Mouse (Mus musculus): Measurements from ENCODE around the gene Trim80. TPM values are rescaled to one million over a fixed set of nuclear protein-coding genes. Genes with fewer than 3 reads are reported as not detected.
"Not testable (repeated sequence)": the region's sequence is repeated elsewhere in the genome, so short reads cannot be mapped to it uniquely, and the experiment has no call there.

The Trim80 gene
- total RNA-seq, 2 experiments from 2014 or later: not detected

GRCm38 (mm10) chr11:115425671-115426070, 14.7 kb upstream of the Trim80 start:
- intact Hi-C loops (cut with DNase I; ENCODE audit: low total_unique reads): loop anchor here (5.0 kb wide), 1 partner anchor 68 kb away; no protein-coding TSS in a partner anchor
- no peak for DNase-seq

- intact Hi-C loops (cut with DNase I; ENCODE audit: low total_unique reads): loop anchor here (5.0 kb wide), 1 partner anchor 70 kb away; no protein-coding TSS in a partner anchor
- peak; percentile 68 for DNase-seq
Measured at GRCm38 (mm10) chr11:115427482-115428331, 12.6 kb upstream of the Trim80 start.

- intact Hi-C loops (cut with DNase I; ENCODE audit: low total_unique reads): loop anchor here (5.0 kb wide), 1 partner anchor 72 kb away; no protein-coding TSS in a partner anchor
- DNase-seq: no peak
Measured at GRCm38 (mm10) chr11:115429307-115429706, 11.0 kb upstream of the Trim80 start.

- no peak for DNase-seq
- intact Hi-C loops (cut with DNase I; ENCODE audit: low total_unique reads): no loop called here
Measured at GRCm38 (mm10) chr11:115430561-115430960, 9.8 kb upstream of the Trim80 start.

- DNase-seq: no peak
- intact Hi-C loops (cut with DNase I; ENCODE audit: low total_unique reads): no loop called here
Measured at GRCm38 (mm10) chr11:115432814-115433213, 7.5 kb upstream of the Trim80 start.

- no peak for DNase-seq
- intact Hi-C loops (cut with DNase I; ENCODE audit: low total_unique reads): no loop called here
Measured at GRCm38 (mm10) chr11:115433342-115433741, 7.0 kb upstream of the Trim80 start.

- DNase-seq: peak; percentile 41
- intact Hi-C loops (cut with DNase I; ENCODE audit: low total_unique reads): no loop called here
Measured at GRCm38 (mm10) chr11:115435596-115436337, 4.6 kb upstream of the Trim80 start.

GRCm38 (mm10) chr11:115437571-115438122, 2.7 kb upstream of the Trim80 start:
- DNase-seq: no peak
- intact Hi-C loops (cut with DNase I; ENCODE audit: low total_unique reads): no loop called here

GRCm38 (mm10) chr11:115439326-115439725, 1.0 kb upstream of the Trim80 start:
- no peak for DNase-seq
- intact Hi-C loops (cut with DNase I; ENCODE audit: low total_unique reads): no loop called here

- DNase-seq: no peak
- intact Hi-C loops (cut with DNase I; ENCODE audit: low total_unique reads): no loop called here
Measured at GRCm38 (mm10) chr11:115441417-115441816, 1.1 kb downstream of the Trim80 start.

GRCm38 (mm10) chr11:115446906-115447305, 6.6 kb downstream of the Trim80 start:
- no peak for DNase-seq
- intact Hi-C loops (cut with DNase I; ENCODE audit: low total_unique reads): no loop called here

- DNase-seq: no peak
- intact Hi-C loops (cut with DNase I; ENCODE audit: low total_unique reads): no loop called here
Measured at GRCm38 (mm10) chr11:115447321-115447885, 7.1 kb downstream of the Trim80 start.

- intact Hi-C loops (cut with DNase I; ENCODE audit: low total_unique reads): no loop called here
Measured at GRCm38 (mm10) chr11:115448075-115448474, 7.7 kb downstream of the Trim80 start.

GRCm38 (mm10) chr11:115448998-115449397, 8.7 kb downstream of the Trim80 start:
- intact Hi-C loops (cut with DNase I; ENCODE audit: low total_unique reads): no loop called here
- no peak for DNase-seq

More at GRCm38 (mm10) chr11:115448075-115448474, 7.7 kb downstream of the Trim80 start:
- no peak for DNase-seq

- DNase-seq: no peak
- intact Hi-C loops (cut with DNase I; ENCODE audit: low total_unique reads): no loop called here
Measured at GRCm38 (mm10) chr11:115450176-115450575, 9.8 kb downstream of the Trim80 start.

- intact Hi-C loops (cut with DNase I; ENCODE audit: low total_unique reads): no loop called here
- DNase-seq: no peak
Measured at GRCm38 (mm10) chr11:115451781-115452241, 11.5 kb downstream of the Trim80 start.

GRCm38 (mm10) chr11:115452281-115452860, 12.0 kb downstream of the Trim80 start:
- intact Hi-C loops (cut with DNase I; ENCODE audit: low total_unique reads): no loop called here
- DNase-seq: no peak

- DNase-seq: no peak
- intact Hi-C loops (cut with DNase I; ENCODE audit: low total_unique reads): no loop called here
Measured at GRCm38 (mm10) chr11:115453306-115453705, 13.0 kb downstream of the Trim80 start.

- intact Hi-C loops (cut with DNase I; ENCODE audit: low total_unique reads): not testable (repeated sequence)
Measured at GRCm38 (mm10) chr11:115454822-115455221, 14.5 kb downstream of the Trim80 start.

More at GRCm38 (mm10) chr11:115454822-115455221, 14.5 kb downstream of the Trim80 start:
- not testable (repeated sequence) for DNase-seq

All from gastrocnemius, postnatal 14 days (tissue).